Mouse (Mus musculus) brain, embryonic 14.5 days (tissue): ENCODE results near the gene Hoxa13. TPM values are rescaled to one million over a fixed set of nuclear protein-coding genes. Genes with fewer than 3 reads are reported as not detected.

Experiments
- DNase-seq: peaks from one replicate; pipeline ENCODE4 v3.0.0-alpha.2; 2011; ENCODE audit warnings: low read depth
- CTCF ChIP-seq: fragments of 200-500 bp; IDR thresholded peaks from 2 replicates; pipeline ENCODE4 v1.5.1; 2012; ENCODE audit warnings: inconsistent platforms, mild to moderate bottlenecking, moderate library complexity, borderline replicate concordance; ENCODE audit not compliant: insufficient read depth, insufficient read length; ENCODE audit errors: extremely low read depth
- POLR2A ChIP-seq: fragments of 200-500 bp; IDR thresholded peaks from 2 replicates; pipeline ENCODE4 v1.6.1; 2012; ENCODE audit warnings: mild to moderate bottlenecking, inconsistent platforms, borderline replicate concordance; ENCODE audit not compliant: poor library complexity, insufficient read depth, insufficient read length, severe bottlenecking; ENCODE audit errors: extremely low read depth
- polyA plus RNA-seq: library from polyadenylated mRNA; depleted of rRNA; stranded (reverse); fragments of >200 nt; gene quantifications from 2 replicates; pipeline ENCODE4 v1.2.3, GENCODE M21; 2012

The Hoxa13 gene
- polyA plus RNA-seq, 1 experiment = not detected

- no peak for DNase-seq
- TF ChIP-seq POLR2A (no peak), CTCF (no peak)
Observed at GRCm38 (mm10) chr6:52229558-52230416, 30.9 kb downstream of the Hoxa13 start.

GRCm38 (mm10) chr6:52228475-52229465 is 31.9 kb downstream of the Hoxa13 start:
- TF ChIP-seq CTCF (no peak), POLR2A (no peak)
- no peak for DNase-seq

DNA sequence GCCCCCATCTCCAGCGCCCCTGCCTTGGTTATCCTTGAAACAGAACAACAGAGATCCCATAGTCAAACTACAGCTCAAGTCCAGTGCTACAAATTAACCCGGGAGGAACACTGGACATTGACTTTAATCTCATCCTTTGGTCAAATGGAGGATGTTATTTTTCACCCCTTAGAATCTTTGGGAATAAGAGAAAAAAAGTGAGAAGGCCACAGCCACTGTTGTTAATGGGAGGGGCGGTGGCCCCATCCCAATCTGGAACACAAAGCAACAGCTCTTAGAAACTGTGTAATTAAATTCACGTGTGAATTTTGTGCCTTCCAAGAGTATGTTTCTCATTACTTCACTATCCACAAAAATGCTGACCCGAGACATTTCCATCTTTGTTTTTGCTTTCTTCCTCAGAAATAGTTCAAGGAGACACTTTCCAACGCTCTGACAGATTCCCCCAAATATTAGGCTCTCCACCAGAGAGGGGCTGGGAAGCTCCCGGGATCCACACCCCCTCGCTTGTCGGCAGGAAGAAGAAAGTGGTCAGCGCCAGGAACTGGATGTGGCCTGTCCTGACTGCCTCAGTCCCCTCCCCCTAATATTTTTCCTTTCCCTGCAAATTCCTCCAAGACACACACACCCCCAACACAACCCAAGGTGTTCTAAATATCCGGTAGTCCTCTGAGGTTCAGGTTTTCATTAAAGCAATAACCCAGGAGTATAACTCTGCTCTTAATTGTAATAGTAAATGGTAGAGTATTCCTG is 33.0 kb downstream of the Hoxa13 start:
- DNase-seq = no peak
- TF ChIP-seq CTCF (no peak), POLR2A (no peak)

DNA sequence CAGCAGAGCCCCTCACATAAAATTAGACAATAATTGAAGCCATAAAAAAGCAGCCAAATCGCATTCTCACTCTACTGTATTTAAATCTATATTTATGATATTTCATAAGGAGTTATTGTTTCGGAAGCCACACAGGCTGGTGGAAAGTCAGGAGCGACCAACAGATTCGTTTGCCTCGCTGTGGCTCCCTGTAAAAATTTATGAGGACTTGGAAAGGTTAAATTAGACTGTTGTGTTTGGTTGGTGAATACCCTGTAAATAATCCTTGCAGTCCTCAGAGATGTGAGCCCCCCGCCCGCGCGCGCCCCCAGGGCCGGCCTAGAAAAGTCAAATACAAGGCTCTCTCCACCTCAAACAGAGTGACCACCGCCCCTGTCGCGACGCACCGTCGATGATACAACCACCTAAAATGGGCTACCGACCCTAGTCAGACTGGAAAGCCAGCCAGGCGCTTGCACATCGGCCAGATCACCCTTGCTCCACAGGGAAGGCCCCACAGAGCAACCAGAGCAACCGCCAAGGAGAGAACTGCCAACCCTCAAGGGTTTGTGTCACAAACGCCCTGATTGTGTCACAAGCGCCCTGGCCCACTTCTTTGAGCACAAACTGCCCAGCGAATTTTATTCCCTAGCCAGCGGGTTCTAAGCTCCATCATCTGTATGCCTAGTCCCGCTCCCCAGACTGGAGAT is 34.0 kb downstream of the Hoxa13 start:
- DNase-seq = no peak
- TF ChIP-seq CTCF (no peak), POLR2A (no peak)

DNA sequence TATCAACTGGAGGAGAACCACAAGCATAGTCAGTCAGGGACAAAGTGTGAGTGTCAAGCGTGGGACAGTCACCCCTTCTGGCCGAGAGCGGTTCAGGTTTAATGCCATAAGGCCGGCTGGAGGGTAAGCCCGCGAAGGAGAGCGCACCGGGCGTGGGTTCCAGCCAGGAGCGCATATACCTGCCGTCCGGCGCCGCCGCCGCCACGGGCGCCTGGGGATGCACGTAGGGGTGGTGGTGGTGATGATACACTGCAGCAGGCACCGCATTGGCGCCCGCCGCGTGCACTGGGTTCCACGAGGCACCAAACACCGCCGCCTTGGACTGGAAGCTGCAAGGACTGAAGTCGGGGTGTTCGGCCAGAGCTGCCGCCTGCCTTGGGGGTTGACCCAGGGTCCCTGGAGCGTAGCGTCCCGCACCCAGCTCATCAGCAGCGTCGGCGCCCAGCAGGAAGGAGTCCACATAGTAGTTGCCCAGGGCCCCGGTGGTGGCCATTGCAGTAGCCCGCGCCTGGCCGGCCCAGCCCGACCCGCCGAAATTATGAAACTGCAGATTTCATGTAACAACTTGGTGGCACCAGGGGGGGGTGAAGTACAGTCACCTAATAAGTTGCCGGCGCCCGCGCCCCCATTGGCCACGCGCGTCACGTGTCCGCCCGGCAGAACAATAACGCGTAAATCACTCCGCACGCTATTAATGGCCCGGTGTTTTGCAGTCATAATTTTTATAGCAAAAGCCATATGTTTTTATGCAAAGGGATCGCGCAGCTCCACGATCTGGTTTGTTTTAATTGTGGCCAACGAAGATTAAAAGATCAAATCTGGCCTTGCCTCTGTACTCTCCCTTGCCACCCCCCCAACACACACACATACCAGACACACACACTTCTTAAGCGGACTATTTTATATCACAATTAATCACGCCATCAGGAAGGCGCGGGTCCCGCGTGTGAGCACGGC is 34.8 kb downstream of the Hoxa13 start:
- no peak for DNase-seq
- TF ChIP-seq POLR2A (no peak), CTCF (no peak)

GRCm38 (mm10) chr6:52224895-52225611 is 35.6 kb downstream of the Hoxa13 start:
- TF ChIP-seq POLR2A (no peak), CTCF (no peak)
- no peak for DNase-seq

GRCm38 (mm10) chr6:52223939-52224760 is 36.5 kb downstream of the Hoxa13 start:
- TF ChIP-seq CTCF (no peak), POLR2A (no peak)
- DNase-seq = no peak

- TF ChIP-seq POLR2A (no peak), CTCF (no peak)
Observed at GRCm38 (mm10) chr6:52222729-52223128, 38.0 kb downstream of the Hoxa13 start.

GRCm38 (mm10) chr6:52221993-52222685 is 38.5 kb downstream of the Hoxa13 start:
- DNase-seq = no peak
- no peak for TF ChIP-seq POLR2A
- no peak for TF ChIP-seq CTCF

More at GRCm38 (mm10) chr6:52222729-52223128, 38.0 kb downstream of the Hoxa13 start:
- no peak for DNase-seq
